Mouse (Mus musculus): Measurements from ENCODE around the gene Arhgef6.

- TF ChIP-seq CTCF (IDR thresholded peaks at IDR 0.05; ENCODE audit: extremely low read depth, insufficient read depth, insufficient read length, insufficient replicate concordance) (no peak), POLR2A (IDR thresholded peaks at IDR 0.05; ENCODE audit: low read depth, low read length) (no peak)
These were observed 102.5 kb downstream of the Arhgef6 start for GRCm38 (mm10) chrX:57235982-57236381.
